Mouse (Mus musculus): ENCODE data around the gene Grhl3. TPM values are rescaled to one million over a fixed set of nuclear protein-coding genes. Genes with fewer than 3 reads are reported as not detected.
"Not testable (repeated sequence)": the region's sequence is repeated elsewhere in the genome, so short reads cannot be mapped to it uniquely, and the experiment has no call there.

The Grhl3 gene
- under 1 TPM; 0.08 to 0.20 TPM for total RNA-seq (2021)
- long read RNA-seq, experiment 1, partial matches to known transcripts: 0 of 1 reads
- long read RNA-seq, experiment 1, other reads (novel, unspliced or antisense): 1 of 1 reads
- long read RNA-seq, experiment 2: 0 reads

DNA sequence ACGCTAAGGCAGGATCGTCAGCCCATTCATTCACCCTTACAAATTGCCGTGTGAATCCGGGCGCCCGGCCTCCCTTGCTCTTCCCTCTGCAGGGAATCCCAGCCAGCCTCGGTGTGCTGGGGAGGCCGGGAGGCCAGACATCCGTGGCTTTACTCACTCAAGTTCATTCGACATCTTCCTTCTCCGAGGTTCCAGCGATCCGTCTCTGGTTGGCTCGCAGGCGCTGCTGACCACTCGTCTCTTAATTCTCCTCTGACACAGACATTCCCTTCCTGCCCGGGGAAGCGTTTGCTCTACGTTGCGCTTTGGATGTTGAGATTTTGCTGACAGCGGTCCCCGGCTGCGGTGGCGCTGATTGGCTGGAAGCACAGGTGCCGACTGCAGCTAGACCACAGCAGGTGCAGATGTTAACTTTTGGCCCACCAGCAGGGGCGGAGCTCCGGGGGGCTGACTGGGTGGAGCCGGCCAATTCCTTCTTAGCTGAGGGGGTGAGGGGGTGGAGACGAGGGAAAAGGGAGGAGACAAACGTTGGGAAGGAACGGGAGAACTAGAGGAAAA is at the start of gene Grhl3:
Gene Grhl3 (minus strand): TSS at position 380 of the 558 bp plus-strand sequence.
- DNase-seq: no peak
- intact Hi-C loops (cut with DNase I): loop anchor here (5.0 kb wide), 1 partner anchor 84 kb away; no protein-coding TSS in a partner anchor

GRCm38 (mm10) chr4:135622290-135622689 is 48.9 kb upstream of the Grhl3 start:
- intact Hi-C loops (cut with DNase I): no loop called here
- DNase-seq: no peak

GRCm38 (mm10) chr4:135620461-135620860 is 47.0 kb upstream of the Grhl3 start:
- intact Hi-C loops (cut with DNase I): no loop called here
- no peak for DNase-seq

DNA sequence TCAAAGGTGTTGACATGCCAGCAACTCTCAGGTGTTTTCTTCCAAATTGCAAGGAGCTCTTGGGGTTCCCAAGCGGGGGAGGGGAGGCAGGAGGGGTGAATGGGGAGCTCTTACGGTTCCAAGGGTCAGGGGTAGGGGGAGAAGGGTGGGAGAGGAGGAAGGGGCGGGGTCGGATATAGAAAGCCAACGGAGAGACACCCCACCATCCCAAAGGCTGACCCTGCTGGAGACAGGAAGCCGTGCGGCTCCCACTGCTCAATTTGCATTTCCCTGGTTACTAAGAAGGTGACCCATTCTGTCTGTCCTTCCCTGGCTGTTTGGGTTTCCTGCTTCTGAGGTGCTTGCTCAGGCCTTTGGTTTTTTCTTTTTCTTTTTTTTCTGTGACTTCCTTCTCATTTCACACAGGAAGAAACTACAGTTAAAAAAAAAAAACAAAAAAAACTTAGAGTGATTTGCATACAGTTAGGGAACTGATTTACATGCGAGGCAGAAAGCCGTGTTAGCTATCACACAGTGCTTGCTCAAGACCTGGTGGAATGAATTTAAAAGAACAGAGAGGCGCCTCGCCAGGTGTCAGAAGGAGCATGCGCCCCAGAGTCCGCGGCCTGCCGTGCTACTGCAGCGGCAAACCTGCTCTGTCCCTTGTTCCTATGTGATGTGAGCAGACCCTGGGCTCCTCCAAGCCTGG is 44.5 kb upstream of the Grhl3 start:
- intact Hi-C loops (cut with DNase I): no loop called here
- DNase-seq: no peak

DNA sequence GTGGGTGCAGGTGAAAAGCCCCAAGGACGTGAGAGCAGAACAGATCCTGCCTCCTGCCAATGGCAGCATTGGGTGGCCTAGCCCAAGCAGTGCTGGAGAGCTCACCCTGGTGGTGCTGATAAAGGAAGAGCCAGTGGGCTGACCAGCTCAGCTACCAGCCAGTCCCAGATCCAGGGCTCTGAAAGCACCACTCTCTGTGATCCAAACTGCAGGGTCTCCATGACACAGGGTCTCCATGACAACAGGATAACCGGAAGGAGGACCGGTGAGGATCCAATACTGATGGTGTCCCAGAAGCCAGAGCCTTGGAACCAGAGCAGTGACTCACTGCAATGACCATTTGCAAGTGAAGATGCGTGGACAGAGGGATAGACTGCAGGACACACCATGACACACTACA is 43.6 kb upstream of the Grhl3 start:
- DNase-seq: no peak
- intact Hi-C loops (cut with DNase I): no loop called here

GRCm38 (mm10) chr4:135615307-135615706 is 41.9 kb upstream of the Grhl3 start:
- intact Hi-C loops (cut with DNase I); DNase-seq: not testable (repeated sequence)

DNA sequence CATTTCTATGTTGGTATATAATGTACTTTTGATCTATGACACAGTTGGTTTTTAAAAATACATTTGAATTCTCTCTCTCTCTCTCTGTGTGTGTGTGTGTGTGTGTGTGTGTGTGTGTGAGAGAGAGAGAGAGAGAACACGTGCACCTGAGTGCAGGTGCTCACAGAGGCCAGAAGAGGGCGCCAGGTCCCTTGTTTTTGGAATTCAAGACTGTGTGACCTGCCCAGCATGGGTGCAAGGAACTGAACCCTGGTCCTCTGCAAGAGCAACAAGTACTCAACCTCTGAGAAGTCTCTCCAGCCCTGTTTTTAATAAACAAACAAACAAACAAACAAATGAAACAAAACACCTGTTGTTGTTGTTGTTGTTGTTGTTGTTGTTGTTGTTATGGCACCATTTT is 36.6 kb upstream of the Grhl3 start:
- DNase-seq: no peak
- intact Hi-C loops (cut with DNase I): no loop called here

- no peak for DNase-seq
- intact Hi-C loops (cut with DNase I): no loop called here
These were observed 34.8 kb upstream of the Grhl3 start for GRCm38 (mm10) chr4:135607979-135608885.

GRCm38 (mm10) chr4:135606271-135606670 is 32.8 kb upstream of the Grhl3 start:
- DNase-seq: no peak
- intact Hi-C loops (cut with DNase I): no loop called here

DNA sequence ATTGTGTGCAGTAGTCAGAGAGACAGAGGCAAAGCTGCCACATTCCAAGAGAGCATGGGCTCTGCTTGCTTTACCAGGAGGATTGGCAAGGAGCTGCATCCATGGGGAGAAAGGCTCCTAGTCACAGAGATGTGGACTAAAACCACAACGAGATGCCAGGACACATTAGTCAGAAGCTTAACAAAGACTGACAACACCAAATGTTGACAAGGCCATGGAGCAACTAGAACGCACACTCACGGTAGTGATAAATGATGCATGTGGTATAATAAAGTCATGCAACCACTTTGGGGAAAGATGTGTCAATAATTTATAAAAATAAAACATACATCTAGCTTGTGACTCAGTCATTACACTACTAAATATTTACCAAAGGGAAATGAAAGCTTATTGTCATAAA is 28.1 kb upstream of the Grhl3 start:
- intact Hi-C loops (cut with DNase I): no loop called here
- DNase-seq: no peak

DNA sequence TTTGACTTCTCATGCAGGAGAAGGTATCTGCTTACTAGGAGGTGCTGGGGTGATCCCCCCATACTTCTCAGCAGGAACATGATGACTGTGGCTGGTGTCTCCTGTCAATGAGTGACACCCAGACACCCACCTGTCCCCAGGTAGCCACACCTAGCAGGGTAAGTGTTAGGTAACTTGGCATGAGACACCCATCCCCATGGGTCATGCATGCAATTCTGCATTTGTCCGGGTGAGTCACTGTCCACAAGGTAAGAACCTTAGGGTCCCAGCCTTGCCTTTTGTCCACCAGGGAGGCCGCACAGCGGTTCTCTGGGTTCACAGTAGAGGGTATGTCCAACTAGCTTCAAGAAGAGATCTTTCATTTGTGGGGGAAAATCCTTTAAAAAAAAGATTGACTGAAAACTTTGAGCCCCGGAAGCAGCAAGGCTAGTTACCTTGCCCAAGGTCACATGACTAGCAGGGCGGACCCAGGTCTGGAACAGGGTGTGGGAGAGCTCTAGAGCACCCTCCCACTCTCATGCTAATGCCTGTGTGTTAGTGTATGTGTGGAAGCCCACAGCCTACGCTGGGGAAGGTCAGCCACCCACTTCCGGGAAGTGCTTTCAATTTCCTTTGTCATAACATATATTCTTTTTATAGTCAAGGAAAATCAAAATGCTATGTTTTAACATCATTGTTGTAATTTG is 26.2 kb upstream of the Grhl3 start:
- no peak for DNase-seq
- intact Hi-C loops (cut with DNase I): no loop called here

- DNase-seq: no peak
- intact Hi-C loops (cut with DNase I): no loop called here
These were observed 25.6 kb upstream of the Grhl3 start for GRCm38 (mm10) chr4:135598998-135599397.

GRCm38 (mm10) chr4:135597571-135597970 is 24.1 kb upstream of the Grhl3 start:
- intact Hi-C loops (cut with DNase I): no loop called here
- DNase-seq: no peak

GRCm38 (mm10) chr4:135595943-135596342 is 22.5 kb upstream of the Grhl3 start:
- no peak for DNase-seq
- intact Hi-C loops (cut with DNase I): no loop called here

- intact Hi-C loops (cut with DNase I): no loop called here
- DNase-seq: no peak
These were observed 18.3 kb upstream of the Grhl3 start for GRCm38 (mm10) chr4:135591610-135592304.

- intact Hi-C loops (cut with DNase I): no loop called here
These were observed 17.7 kb upstream of the Grhl3 start for GRCm38 (mm10) chr4:135591086-135591485.

DNA sequence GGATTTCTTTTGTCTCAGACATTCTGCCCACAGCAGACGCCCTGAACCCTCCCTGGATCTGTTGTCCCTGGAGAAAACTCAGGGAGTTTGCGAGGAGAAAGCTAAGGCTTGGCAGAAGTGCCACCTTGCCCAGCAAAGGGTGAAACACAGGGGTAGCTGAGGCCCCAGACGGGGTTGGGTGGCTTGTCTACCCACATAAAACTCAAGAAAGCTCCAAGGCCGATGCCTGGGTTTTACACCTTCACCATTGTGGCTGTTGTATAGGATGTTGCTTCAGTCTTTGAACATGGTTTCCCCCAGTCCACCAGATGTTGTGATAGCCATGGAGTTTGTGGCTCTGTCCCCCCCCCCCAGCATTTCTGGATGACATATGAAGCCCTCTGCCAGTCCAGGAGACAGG is 11.4 kb upstream of the Grhl3 start:
- intact Hi-C loops (cut with DNase I): no loop called here
- DNase-seq: no peak

More at GRCm38 (mm10) chr4:135591086-135591485, 17.7 kb upstream of the Grhl3 start:
- DNase-seq: no peak

DNA sequence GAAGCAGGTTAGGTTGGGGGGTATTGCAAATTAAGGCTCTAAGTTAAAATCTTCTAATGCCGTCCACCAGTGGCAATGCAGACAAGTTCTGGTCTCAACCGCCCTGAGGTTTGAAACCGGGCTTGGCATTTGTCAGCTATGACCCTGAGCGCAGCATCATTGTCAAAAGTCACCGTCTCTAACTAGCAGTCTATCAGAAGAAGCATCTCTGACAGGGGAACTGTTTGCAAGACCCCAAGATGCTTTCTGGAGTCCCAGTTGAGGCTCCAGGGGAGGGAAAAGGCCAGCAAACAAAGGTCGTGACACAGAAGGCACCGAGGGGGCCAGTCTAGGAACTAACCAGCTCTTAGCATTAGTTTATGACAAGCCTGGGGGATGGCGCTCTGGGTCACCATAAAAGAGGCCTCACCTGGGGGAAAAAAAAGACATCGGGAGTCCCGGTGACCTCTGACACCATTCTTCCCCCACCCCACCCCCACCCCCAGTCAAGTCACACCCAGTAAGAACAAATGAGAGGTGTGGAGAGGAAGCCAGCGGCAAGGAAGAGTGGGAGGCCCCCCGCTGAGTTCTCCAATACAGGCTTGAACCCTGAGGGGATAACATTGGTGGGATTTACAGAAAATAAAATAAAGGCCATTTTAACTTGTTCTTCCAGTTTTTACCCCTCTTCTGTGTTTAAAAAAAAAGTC is 7.9 kb upstream of the Grhl3 start:
- intact Hi-C loops (cut with DNase I): no loop called here
- no peak for DNase-seq

DNA sequence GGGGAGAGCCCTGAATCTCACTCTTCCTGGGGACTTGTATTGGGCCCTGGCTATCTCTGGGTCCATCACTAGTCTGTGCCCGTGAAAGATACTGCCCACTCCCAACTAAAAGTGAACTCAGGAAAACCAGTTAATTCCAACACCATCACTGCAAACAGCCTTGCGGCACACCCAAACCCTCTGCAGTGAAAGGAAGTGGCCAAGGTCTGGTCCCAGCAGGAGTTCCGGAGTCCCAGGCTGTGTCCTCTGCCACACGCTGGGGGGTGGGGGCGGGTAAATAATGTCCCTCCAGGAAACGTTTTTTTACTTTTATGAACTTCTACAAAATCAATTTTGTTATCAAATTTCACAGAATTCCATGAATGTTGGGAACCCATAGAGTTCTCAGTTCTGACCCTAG is 6.3 kb upstream of the Grhl3 start:
- no peak for DNase-seq
- intact Hi-C loops (cut with DNase I): no loop called here

All from gastrocnemius, postnatal 36 days (tissue).